Mouse (Mus musculus) ES-Bruce4 (cell line): ENCODE data around the gene Dlst. TPM values are rescaled to one million over a fixed set of nuclear protein-coding genes. Genes with fewer than 3 reads are reported as not detected.

Source experiments
- H3K27ac ChIP-seq: 2 replicates; pipeline ENCODE4 v1.5.1; 2012; ENCODE audit warnings: low read length, inconsistent platforms; ENCODE audit not compliant: insufficient read depth
- H3K27me3 ChIP-seq: 2 replicates; pipeline ENCODE4 v1.6.1; 2012; ENCODE audit warnings: mild to moderate bottlenecking, low read length, inconsistent platforms; ENCODE audit not compliant: control insufficient read depth, poor library complexity, insufficient read depth, severe bottlenecking
- H3K36me3 ChIP-seq: 2 replicates; pipeline ENCODE4 v1.6.1; 2012; ENCODE audit warnings: inconsistent platforms, mild to moderate bottlenecking, low read length, moderate library complexity; ENCODE audit not compliant: control insufficient read depth, poor library complexity, insufficient read depth, severe bottlenecking
- H3K4me1 ChIP-seq: one replicate; pipeline ENCODE4 v1.8.1; 2011; ENCODE audit warnings: low read length; ENCODE audit not compliant: control insufficient read depth, insufficient read depth
- H3K4me3 ChIP-seq: 2 replicates; pipeline ENCODE4 v1.5.1; 2011; ENCODE audit warnings: low read depth, mild to moderate bottlenecking, low read length
- H3K9ac ChIP-seq: 2 replicates; pipeline ENCODE4 v1.6.1; 2012; ENCODE audit warnings: low read depth, mild to moderate bottlenecking, inconsistent platforms; ENCODE audit not compliant: poor library complexity, severe bottlenecking
- H3K9me3 ChIP-seq: replicated peaks from 2 replicates; pipeline ENCODE4 v1.6.1; 2012; ENCODE audit warnings: mild to moderate bottlenecking, low read length, inconsistent platforms; ENCODE audit not compliant: control insufficient read depth, poor library complexity, insufficient read depth, severe bottlenecking
- CTCF ChIP-seq: IDR thresholded peaks from one replicate; pipeline ENCODE4 v1.8.1; 2011; ENCODE audit warnings: low read depth, low read length
- EP300 ChIP-seq: IDR thresholded peaks from 2 replicates; pipeline ENCODE4 v1.6.1; 2011; ENCODE audit warnings: low read depth, low read length; ENCODE audit not compliant: insufficient read depth
- POLR2A ChIP-seq: IDR thresholded peaks from one replicate; pipeline ENCODE4 v1.8.1; 2011; ENCODE audit warnings: low read length; ENCODE audit not compliant: insufficient read depth
- polyA plus RNA-seq: library from polyadenylated mRNA; stranded (reverse); fragments of >200 nt; gene quantifications from 2 replicates; pipeline ENCODE4 v1.2.4, GENCODE M21; 2011; ENCODE audit warnings: low read depth; ENCODE audit not compliant: missing spikeins, insufficient read depth, insufficient read length

Gene Dlst
- polyA plus RNA-seq, 1 experiment, result 139 TPM

DNA sequence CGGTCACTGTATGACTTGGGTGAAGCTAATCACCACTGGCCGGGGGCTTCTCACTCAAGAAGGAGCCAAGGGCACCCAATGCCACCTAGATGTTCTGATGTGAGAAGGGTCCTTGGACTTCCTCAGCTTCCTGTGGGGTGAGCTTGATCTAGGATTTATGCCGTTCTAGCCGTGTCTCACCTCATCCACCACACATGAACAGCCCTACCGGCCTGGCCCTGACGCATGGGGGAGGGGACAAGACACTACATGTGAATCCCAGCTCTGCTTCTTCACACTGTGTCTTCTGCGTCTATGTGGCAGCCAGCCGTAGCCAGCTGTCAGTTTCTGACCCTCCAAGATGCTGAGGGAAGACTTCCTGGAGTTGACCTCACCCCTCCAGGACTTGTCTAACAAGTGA, 48.2 kb downstream of the Dlst start:
- Histone ChIP-seq H3K27me3 (no peaks in the 10 kb centered on the region), H3K27ac (no peak overlapping the region), H3K36me3 (no peaks in the 10 kb centered on the region), H3K4me1 (no peaks in the 10 kb centered on the region), H3K9me3 (no peaks in the 10 kb centered on the region), H3K4me3 (no peak overlapping the region), H3K9ac (no peak overlapping the region)
- no peak for TF ChIP-seq CTCF
- TF ChIP-seq EP300, result no peak
- TF ChIP-seq POLR2A, result no peak

DNA sequence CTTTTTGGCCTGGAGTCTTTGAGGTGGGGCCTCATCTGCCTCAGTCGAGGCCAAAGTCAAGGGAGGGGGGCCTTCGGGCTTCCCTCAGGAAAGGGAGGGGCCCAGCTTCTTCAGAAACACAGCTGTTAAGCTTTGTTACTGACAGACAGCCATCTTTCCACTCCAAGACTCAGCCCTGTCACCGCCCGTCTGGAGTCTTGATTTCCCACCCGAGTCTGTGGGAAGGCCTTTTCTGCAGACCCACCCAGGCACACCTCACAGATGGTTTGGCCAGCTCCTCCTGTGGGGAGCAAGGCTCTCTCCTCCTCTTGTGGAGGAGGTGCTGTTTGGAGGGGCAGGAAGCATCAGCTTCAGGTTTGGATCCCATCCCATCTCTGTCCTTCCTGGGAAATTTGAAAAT, 49.0 kb downstream of the Dlst start:
- Histone ChIP-seq H3K4me1 (no peaks in the 10 kb centered on the region), H3K36me3 (no peaks in the 10 kb centered on the region), H3K27me3 (no peaks in the 10 kb centered on the region), H3K27ac (no peak overlapping the region), H3K4me3 (no peak overlapping the region), H3K9ac (no peak overlapping the region), H3K9me3 (no peaks in the 10 kb centered on the region)
- TF ChIP-seq POLR2A, result no peak
- TF ChIP-seq EP300, result no peak
- TF ChIP-seq CTCF, result no peak

DNA sequence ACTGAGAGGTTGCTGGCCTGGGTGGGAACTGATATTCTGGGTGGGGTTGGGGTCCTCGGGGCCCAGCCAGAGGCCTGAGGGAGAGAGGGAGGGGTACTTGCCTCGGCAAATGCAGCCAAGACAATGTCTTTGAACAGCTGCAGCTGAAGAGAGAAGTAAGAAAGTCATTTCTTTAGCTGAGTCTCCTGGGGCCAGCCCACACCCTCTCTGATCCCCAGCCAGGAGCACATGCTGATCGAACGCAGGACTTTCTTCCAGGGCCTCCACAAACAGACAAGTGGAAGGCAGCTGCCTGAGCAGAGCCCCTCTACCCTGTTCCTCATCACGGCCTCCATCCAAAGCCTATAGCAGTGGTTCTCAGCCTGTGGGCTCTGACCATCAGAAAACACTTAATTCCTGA, 54.4 kb downstream of the Dlst start:
- no peaks in the 10 kb centered on the region for H3K9me3 ChIP-seq
- H3K27ac ChIP-seq, result no peak overlapping the region
- no peaks in the 10 kb centered on the region for H3K36me3 ChIP-seq
- no peak for TF ChIP-seq EP300
- no peak for TF ChIP-seq POLR2A
- TF ChIP-seq CTCF, result no peak
- H3K4me1 ChIP-seq, result no peaks in the 10 kb centered on the region
- H3K9ac ChIP-seq, result no peak overlapping the region
- no peaks in the 10 kb centered on the region for H3K27me3 ChIP-seq
- no peak overlapping the region for H3K4me3 ChIP-seq

DNA sequence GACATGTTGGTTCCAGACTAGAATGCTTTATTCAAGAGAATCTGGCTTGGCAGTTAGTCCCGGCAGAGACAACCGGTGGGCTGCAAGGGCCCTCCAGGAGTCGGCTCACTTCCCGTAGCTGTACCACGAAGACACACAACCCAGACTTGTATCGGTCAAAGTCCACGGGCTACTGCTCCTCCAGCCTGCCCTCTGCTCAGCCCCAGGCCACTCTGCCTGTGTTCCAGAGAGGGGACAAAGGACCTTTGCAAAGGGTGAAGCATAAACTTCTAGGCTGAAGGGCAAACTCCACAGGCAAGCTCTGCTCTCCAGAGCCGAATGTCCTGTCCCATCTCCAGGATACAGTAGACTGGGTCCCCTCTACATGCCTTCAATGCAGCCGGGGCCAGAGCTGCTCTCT, 56.0 kb downstream of the Dlst start:
- Histone ChIP-seq H3K4me1 (no peaks in the 10 kb centered on the region), H3K9ac (no peak overlapping the region), H3K27ac (no peak overlapping the region), H3K27me3 (no peaks in the 10 kb centered on the region), H3K36me3 (no peaks in the 10 kb centered on the region), H3K4me3 (no peak overlapping the region), H3K9me3 (no peaks in the 10 kb centered on the region)
- TF ChIP-seq CTCF (no peak), EP300 (no peak), POLR2A (no peak)

DNA sequence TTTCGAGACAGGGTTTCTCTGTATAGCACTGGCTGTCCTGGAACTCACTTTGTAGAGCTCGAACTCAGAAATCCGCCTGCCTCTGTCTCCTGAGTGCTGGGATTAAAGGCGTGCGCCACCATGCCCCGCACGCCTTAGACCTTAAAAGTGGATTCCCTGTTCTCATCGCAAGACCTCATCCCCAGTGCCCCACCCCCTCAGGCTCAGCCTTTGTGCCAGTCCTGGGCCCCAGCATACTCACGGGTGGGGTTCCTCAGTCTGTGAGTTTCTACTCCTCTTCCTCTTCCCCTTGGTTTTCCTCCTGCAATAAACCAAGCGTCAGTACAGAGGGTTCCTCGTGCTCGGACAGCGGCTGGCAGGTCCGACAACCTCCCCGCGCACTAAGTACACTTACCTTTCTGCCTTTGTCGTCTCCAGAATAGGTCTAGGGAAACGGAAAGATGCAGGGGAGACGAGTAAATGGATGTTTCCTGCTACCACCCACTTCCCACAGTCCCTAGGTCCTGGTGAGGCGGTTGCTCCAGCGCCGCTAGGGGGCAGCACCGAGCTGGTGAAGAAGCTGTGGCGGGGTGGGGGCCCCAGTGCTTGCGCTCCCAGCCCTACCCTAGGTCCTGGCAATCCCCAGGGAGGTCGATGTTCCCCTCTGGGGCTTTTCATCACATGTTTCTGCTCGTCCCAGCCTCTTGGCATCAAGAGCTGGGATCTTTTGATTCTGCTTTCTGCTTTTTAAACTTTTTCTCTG, 58.7 kb downstream of the Dlst start:
- peak overlapping the region; percentile 45 for H3K9ac ChIP-seq

DNA sequence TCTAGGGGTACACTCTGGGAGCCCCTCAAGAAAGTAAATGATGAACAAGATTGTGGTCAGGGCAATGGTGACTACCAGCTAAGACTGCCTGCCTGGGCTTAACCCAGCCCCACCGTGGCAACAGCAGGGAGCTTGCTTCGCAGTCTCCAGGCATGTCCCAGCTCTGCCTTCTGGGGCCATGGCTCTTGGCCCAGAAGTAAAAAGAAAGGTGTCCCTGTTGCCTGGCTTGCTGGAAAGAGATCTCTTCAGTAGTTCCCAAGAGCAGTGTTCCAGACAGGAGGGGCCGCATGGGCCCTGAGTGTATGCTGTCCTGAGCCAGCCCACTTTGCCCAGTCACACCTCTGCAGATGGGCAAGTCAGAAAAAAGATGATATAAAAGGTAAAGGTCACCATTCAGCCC, 59.2 kb downstream of the Dlst start:
- H3K36me3 ChIP-seq, result no peaks in the 10 kb centered on the region
- no peak for TF ChIP-seq EP300
- TF ChIP-seq POLR2A, result no peak
- H3K27ac ChIP-seq, result no peak overlapping the region
- no peaks in the 10 kb centered on the region for H3K4me1 ChIP-seq
- no peak overlapping the region for H3K4me3 ChIP-seq
- H3K9me3 ChIP-seq, result no peaks in the 10 kb centered on the region
- 0 out of 2 replicates have a peak overlapping the region, but pooled peaks have one; percentile 8 for H3K9ac ChIP-seq
- no peaks in the 10 kb centered on the region for H3K27me3 ChIP-seq

More for the DNA sequence above, 58.7 kb downstream of the Dlst start:
- H3K27me3 ChIP-seq, result no peaks in the 10 kb centered on the region
- H3K36me3 ChIP-seq, result no peaks in the 10 kb centered on the region
- no peak overlapping the region for H3K27ac ChIP-seq
- no peaks in the 10 kb centered on the region for H3K9me3 ChIP-seq
- no peaks in the 10 kb centered on the region for H3K4me1 ChIP-seq
- H3K4me3 ChIP-seq, result peak overlapping the region; percentile 87
- TF ChIP-seq POLR2A, result no peak
- peak; percentile 85 for TF ChIP-seq CTCF
- TF ChIP-seq EP300, result 0 out of 2 replicates have a peak, but pooled peaks have one; percentile 21
